Mouse (Mus musculus): ENCODE results near the gene Rdm1.
A peak's percentile ranks its signal among the peaks of the same experiment; 100 is the strongest.
"Not testable (repeated sequence)": the region's sequence is repeated elsewhere in the genome, so short reads cannot be mapped to it uniquely, and the experiment has no call there.

The Rdm1 gene

GRCm38 (mm10) chr11:101626995-101627856 lies at the start of gene Rdm1:
Rdm1 (plus strand) TSS chr11:101627195.
- peak; percentile 78 to 81 for DNase-seq

GRCm38 (mm10) chr11:101581081-101581764 lies 45.8 kb upstream of the Rdm1 start:
- no peak for DNase-seq

GRCm38 (mm10) chr11:101582054-101583035 lies 44.6 kb upstream of the Rdm1 start, which contains the start of gene Tmem106a:
Tmem106a (plus strand) TSS chr11:101582242.
- DNase-seq = peak in 1 of 2 experiments; percentile 9

- DNase-seq = no peak
Observed at GRCm38 (mm10) chr11:101583205-101583604, 43.8 kb upstream of the Rdm1 start.

- not testable (repeated sequence) for DNase-seq
Observed at GRCm38 (mm10) chr11:101585031-101585430, 42.0 kb upstream of the Rdm1 start.

- no peak for DNase-seq
Observed at GRCm38 (mm10) chr11:101585805-101586204, 41.2 kb upstream of the Rdm1 start.

GRCm38 (mm10) chr11:101587676-101588075 lies 39.3 kb upstream of the Rdm1 start:
- DNase-seq = no peak

- DNase-seq = no peak
Observed at GRCm38 (mm10) chr11:101588868-101589267, 38.1 kb upstream of the Rdm1 start.

GRCm38 (mm10) chr11:101589444-101589843 lies 37.6 kb upstream of the Rdm1 start:
- peak; percentile 47 to 61 for DNase-seq

- DNase-seq = no peak
Observed at GRCm38 (mm10) chr11:101589989-101590624, 36.9 kb upstream of the Rdm1 start.

GRCm38 (mm10) chr11:101599156-101599555 lies 27.8 kb upstream of the Rdm1 start, which contains the start of gene Gm11634:
Gm11634 (minus strand) TSS chr11:101599256.
- no peak for DNase-seq

GRCm38 (mm10) chr11:101602491-101602890 lies 24.5 kb upstream of the Rdm1 start:
- DNase-seq = no peak

GRCm38 (mm10) chr11:101604116-101604515 lies 22.9 kb upstream of the Rdm1 start:
- DNase-seq = no peak

GRCm38 (mm10) chr11:101604531-101605453 lies 22.2 kb upstream of the Rdm1 start:
- DNase-seq = peak; percentile 73 to 77

GRCm38 (mm10) chr11:101607134-101607533 lies 19.9 kb upstream of the Rdm1 start:
- not testable (repeated sequence) for DNase-seq

GRCm38 (mm10) chr11:101610445-101610844 lies 16.6 kb upstream of the Rdm1 start:
- DNase-seq = no peak

GRCm38 (mm10) chr11:101613596-101613995 lies 13.4 kb upstream of the Rdm1 start:
- DNase-seq = no peak

- no peak for DNase-seq
Observed at GRCm38 (mm10) chr11:101614116-101614515, 12.9 kb upstream of the Rdm1 start.

- no peak for DNase-seq
Observed at GRCm38 (mm10) chr11:101615380-101615779, 11.6 kb upstream of the Rdm1 start.

GRCm38 (mm10) chr11:101616104-101616503 lies 10.9 kb upstream of the Rdm1 start:
- no peak for DNase-seq

Measured in cerebellum, adult 18-20 months (tissue).